Mouse (Mus musculus): ENCODE results near the gene Pgm1. TPM values are rescaled to one million over a fixed set of nuclear protein-coding genes. Genes with fewer than 3 reads are reported as not detected.
A peak's percentile ranks its signal among the peaks of the same experiment; 100 is the strongest.

Gene Pgm1
- polyA plus RNA-seq, 1 experiment from 2014 or later = 76.3 TPM

GRCm38 (mm10) chr4:99939711-99940505 is 10.7 kb downstream of the Pgm1 start:
- H3K4me2 ChIP-seq (replicated peaks; ENCODE audit: low read depth, low read length) = no peak overlapping the region
- peak overlapping the region; percentile 3; the same call in 1 of the 2 replicates for H3K27ac ChIP-seq (ENCODE audit: low read length)
- DNase-seq (ENCODE audit: low spot score) (peak; percentile 56), ATAC-seq (peak; percentile 32; the same call in 1 of the 2 replicates)
- H3K9me3 ChIP-seq (ENCODE audit: low read length) = no peaks in the 10 kb centered on the region
- H3K4me3 ChIP-seq (ENCODE audit: low read depth, low read length) = no peak overlapping the region
- no peaks in the 10 kb centered on the region for H3K27me3 ChIP-seq (replicated peaks; ENCODE audit: insufficient read depth, low read length)
- H3K4me1 ChIP-seq (ENCODE audit: insufficient read depth, low read depth, low read length) = peaks cover 4% of the 10 kb centered on the region; the same call in 1 of the 2 replicates
- H3K36me3 ChIP-seq (ENCODE audit: insufficient read depth, low read length) = no peaks in the 10 kb centered on the region
- WGBS = 22% methylated on average over 16 of the region's 16 CpGs
- TF ChIP-seq CTCF (IDR thresholded peaks at IDR 0.05) (no peak), EP300 (IDR thresholded peaks at IDR 0.05) (no peak)
- H3K9ac ChIP-seq (replicated peaks; ENCODE audit: low read depth) = no peak overlapping the region

- H3K4me2 ChIP-seq (replicated peaks; ENCODE audit: low read depth, low read length) = peak overlapping the region; percentile 42
- H3K36me3 ChIP-seq (ENCODE audit: insufficient read depth, low read length) = no peaks in the 10 kb centered on the region
- H3K27ac ChIP-seq (ENCODE audit: low read length) = peak overlapping the region; percentile 78
- TF ChIP-seq EP300 (IDR thresholded peaks at IDR 0.05) (peak; percentile 74), CTCF (IDR thresholded peaks at IDR 0.05) (peak; percentile 68)
- no peak overlapping the region for H3K9ac ChIP-seq (replicated peaks; ENCODE audit: low read depth)
- H3K9me3 ChIP-seq (ENCODE audit: low read length) = no peaks in the 10 kb centered on the region
- H3K4me3 ChIP-seq (ENCODE audit: low read depth, low read length) = no peak overlapping the region
- WGBS = 32% methylated on average over 10 of the region's 10 CpGs
- ATAC-seq (peak; percentile 86), DNase-seq (ENCODE audit: low spot score) (peak; percentile 89)
- no peaks in the 10 kb centered on the region for H3K27me3 ChIP-seq (replicated peaks; ENCODE audit: insufficient read depth, low read length)
- H3K4me1 ChIP-seq (ENCODE audit: insufficient read depth, low read depth, low read length) = peaks cover 4% of the 10 kb centered on the region; the same call in 1 of the 2 replicates
These were observed 12.6 kb downstream of the Pgm1 start for GRCm38 (mm10) chr4:99941655-99942414.

GRCm38 (mm10) chr4:99944606-99945005 is 15.4 kb downstream of the Pgm1 start:
- peaks cover 4% of the 10 kb centered on the region; the same call in 1 of the 2 replicates for H3K4me1 ChIP-seq (ENCODE audit: insufficient read depth, low read depth, low read length)
- no peak for DNase-seq (ENCODE audit: low spot score)
- ATAC-seq = no peak
- no peak overlapping the region for H3K9ac ChIP-seq (replicated peaks; ENCODE audit: low read depth)
- H3K27me3 ChIP-seq (replicated peaks; ENCODE audit: insufficient read depth, low read length) = no peaks in the 10 kb centered on the region
- no peak overlapping the region for H3K27ac ChIP-seq (ENCODE audit: low read length)
- no peak for TF ChIP-seq EP300 (IDR thresholded peaks at IDR 0.05)
- TF ChIP-seq CTCF (IDR thresholded peaks at IDR 0.05) = no peak
- H3K4me3 ChIP-seq (ENCODE audit: low read depth, low read length) = no peak overlapping the region
- H3K9me3 ChIP-seq (ENCODE audit: low read length) = no peaks in the 10 kb centered on the region
- 59% methylated on average over 2 of the region's 2 CpGs for WGBS
- no peaks in the 10 kb centered on the region for H3K36me3 ChIP-seq (ENCODE audit: insufficient read depth, low read length)
- no peak overlapping the region for H3K4me2 ChIP-seq (replicated peaks; ENCODE audit: low read depth, low read length)

GRCm38 (mm10) chr4:99945011-99945410 is 15.8 kb downstream of the Pgm1 start:
- Histone ChIP-seq H3K4me1 (ENCODE audit: insufficient read depth, low read depth, low read length) (peaks cover 4% of the 10 kb centered on the region; the same call in 1 of the 2 replicates), H3K9me3 (ENCODE audit: low read length) (no peaks in the 10 kb centered on the region), H3K4me3 (ENCODE audit: low read depth, low read length) (no peak overlapping the region), H3K4me2 (replicated peaks; ENCODE audit: low read depth, low read length) (no peak overlapping the region), H3K36me3 (ENCODE audit: insufficient read depth, low read length) (no peaks in the 10 kb centered on the region), H3K27me3 (replicated peaks; ENCODE audit: insufficient read depth, low read length) (no peaks in the 10 kb centered on the region), H3K27ac (ENCODE audit: low read length) (no peak overlapping the region), H3K9ac (replicated peaks; ENCODE audit: low read depth) (no peak overlapping the region)
- 75% methylated on average over 7 of the region's 7 CpGs for WGBS
- ATAC-seq (no peak), DNase-seq (ENCODE audit: low spot score) (peak; percentile 35)
- TF ChIP-seq CTCF (IDR thresholded peaks at IDR 0.05) (no peak), EP300 (IDR thresholded peaks at IDR 0.05) (peak; percentile 42; the same call in 1 of the 2 replicates)

GRCm38 (mm10) chr4:99946516-99946915 is 17.3 kb downstream of the Pgm1 start:
- 81% methylated on average over 2 of the region's 2 CpGs for WGBS
- TF ChIP-seq EP300 (IDR thresholded peaks at IDR 0.05) (no peak), CTCF (IDR thresholded peaks at IDR 0.05) (no peak)
- Histone ChIP-seq H3K27me3 (replicated peaks; ENCODE audit: insufficient read depth, low read length) (no peaks in the 10 kb centered on the region), H3K4me1 (ENCODE audit: insufficient read depth, low read depth, low read length) (no peaks in the 10 kb centered on the region), H3K4me3 (ENCODE audit: low read depth, low read length) (no peak overlapping the region), H3K36me3 (ENCODE audit: insufficient read depth, low read length) (no peaks in the 10 kb centered on the region), H3K27ac (ENCODE audit: low read length) (0 out of 2 replicates have a peak overlapping the region, but pooled peaks have one; percentile 32), H3K9me3 (ENCODE audit: low read length) (no peaks in the 10 kb centered on the region), H3K9ac (replicated peaks; ENCODE audit: low read depth) (no peak overlapping the region), H3K4me2 (replicated peaks; ENCODE audit: low read depth, low read length) (no peak overlapping the region)
- ATAC-seq (no peak), DNase-seq (ENCODE audit: low spot score) (no peak)

- no peaks in the 10 kb centered on the region for H3K4me1 ChIP-seq (ENCODE audit: insufficient read depth, low read depth, low read length)
- H3K36me3 ChIP-seq (ENCODE audit: insufficient read depth, low read length) = no peaks in the 10 kb centered on the region
- DNase-seq (ENCODE audit: low spot score) (peak; percentile 76), ATAC-seq (peak; percentile 44)
- H3K4me2 ChIP-seq (replicated peaks; ENCODE audit: low read depth, low read length) = no peak overlapping the region
- H3K27me3 ChIP-seq (replicated peaks; ENCODE audit: insufficient read depth, low read length) = no peaks in the 10 kb centered on the region
- no peak overlapping the region for H3K9ac ChIP-seq (replicated peaks; ENCODE audit: low read depth)
- WGBS = 57% methylated on average over 1 of the region's 1 CpGs
- H3K27ac ChIP-seq (ENCODE audit: low read length) = no peak overlapping the region
- no peaks in the 10 kb centered on the region for H3K9me3 ChIP-seq (ENCODE audit: low read length)
- peak; percentile 76 for TF ChIP-seq CTCF (IDR thresholded peaks at IDR 0.05)
- no peak for TF ChIP-seq EP300 (IDR thresholded peaks at IDR 0.05)
- H3K4me3 ChIP-seq (ENCODE audit: low read depth, low read length) = no peak overlapping the region
These were observed 18.0 kb downstream of the Pgm1 start for GRCm38 (mm10) chr4:99947192-99947591.
